Mouse (Mus musculus) left cerebral cortex, postnatal 14 days (tissue): Measurements from ENCODE around the gene Kif16b. TPM values are rescaled to one million over a fixed set of nuclear protein-coding genes. Genes with fewer than 3 reads are reported as not detected.

ENCODE experiments used
- DNase-seq, 2 experiments: peaks; one replicate each; pipeline ENCODE4 v3.0.0; 2021 to 2022; ENCODE audit warnings: low spot score in 2 of 2, mixed read lengths in 1 of 2
- intact Hi-C: fragments of 180-260 bp; cut with DNase I; formaldehyde crosslinking; loops from one replicate; pipeline ENCODE4 v1.15.1; 2025
- total RNA-seq, 2 experiments: library from RNA; stranded (reverse); gene quantifications; 2 replicates each; pipeline ENCODE4 v1.2.3; 2021

The Kif16b gene
- total RNA-seq, 2 experiments from 2014 or later = 8.7 to 9.7 TPM

DNA sequence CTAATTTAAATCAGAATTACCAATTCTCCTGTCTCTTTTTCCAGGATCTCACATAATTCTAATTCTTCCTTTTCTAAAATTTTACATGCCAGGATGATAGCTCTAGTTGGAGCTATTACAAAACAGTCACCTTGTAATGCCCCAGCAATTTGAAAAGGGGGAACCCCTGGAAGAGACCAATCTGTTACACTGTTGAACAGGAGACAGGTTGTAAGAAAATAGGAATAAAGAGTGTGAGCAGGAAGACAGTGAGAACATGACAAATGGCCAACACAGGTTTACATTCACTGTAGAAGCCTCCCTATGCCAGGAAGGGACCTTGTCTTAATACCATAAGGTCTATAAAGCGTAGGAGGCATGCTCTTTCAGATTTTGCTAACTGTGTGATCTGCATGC lies 206.4 kb downstream of the Kif16b start:
- intact Hi-C loops = no loop called here

DNA sequence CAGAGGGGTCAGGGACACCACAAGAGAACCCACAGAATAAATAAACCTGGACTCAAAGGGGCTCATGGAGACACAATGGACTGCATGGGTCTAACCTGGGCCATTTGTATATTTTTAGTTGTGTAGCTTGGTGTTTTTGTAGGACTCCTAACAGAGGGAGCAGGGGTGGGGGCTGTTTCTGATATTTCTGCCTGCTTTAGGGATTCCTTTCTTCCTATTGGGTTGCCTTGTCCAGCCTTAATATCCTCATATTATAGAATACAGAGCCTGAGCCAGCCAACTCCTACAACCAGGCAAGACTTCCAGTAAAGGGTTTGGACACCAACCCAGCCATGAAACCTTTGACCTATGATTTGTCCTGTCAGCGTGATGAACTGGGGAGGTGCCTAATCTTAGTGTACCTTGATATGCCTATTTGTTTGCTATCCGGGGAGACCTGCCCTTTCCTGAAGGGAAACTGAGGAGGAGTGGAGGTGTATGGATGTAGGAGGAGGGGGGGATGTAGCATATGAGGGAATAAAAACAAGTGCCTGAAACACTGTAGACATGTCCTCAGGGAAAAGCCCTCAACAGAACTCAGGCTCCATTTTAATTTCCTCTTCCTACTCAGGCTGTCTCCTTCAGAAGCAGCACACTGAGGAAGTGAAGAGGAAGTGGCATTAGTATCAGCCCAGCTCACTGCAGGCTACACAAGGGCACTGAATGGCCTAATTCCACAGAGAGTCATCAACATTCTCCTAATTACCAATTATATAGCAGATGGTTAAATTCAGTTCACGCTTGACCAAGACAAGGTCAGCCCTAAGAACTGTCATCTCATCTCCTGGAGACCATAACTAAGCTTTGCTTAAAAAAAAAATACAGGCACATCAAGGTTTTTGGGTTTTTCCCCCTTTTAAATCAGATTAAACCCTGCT lies 207.1 kb downstream of the Kif16b start:
- no peak for DNase-seq
- intact Hi-C loops = no loop called here

More for the DNA sequence above, 206.4 kb downstream of the Kif16b start:
- DNase-seq = no peak

DNA sequence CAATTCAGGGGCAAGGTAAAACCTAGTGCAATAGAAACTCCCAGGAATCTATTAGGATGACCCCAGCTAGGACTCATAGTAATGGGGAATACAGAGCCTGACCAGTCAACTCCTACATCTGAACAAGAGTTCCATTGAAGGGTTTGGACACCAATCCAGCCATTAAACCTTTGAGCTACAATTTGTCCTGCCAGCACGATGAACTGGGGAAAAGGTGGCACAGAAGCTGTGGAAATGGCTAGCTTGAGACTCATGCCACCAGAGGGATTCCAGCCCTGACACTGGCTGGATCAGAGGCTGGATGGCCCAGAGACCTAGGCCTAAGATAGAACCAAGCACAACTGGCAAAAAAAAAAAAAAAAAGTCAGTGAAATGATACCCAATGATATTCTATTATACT lies 207.9 kb downstream of the Kif16b start:
- DNase-seq = no peak
- intact Hi-C loops = no loop called here

DNA sequence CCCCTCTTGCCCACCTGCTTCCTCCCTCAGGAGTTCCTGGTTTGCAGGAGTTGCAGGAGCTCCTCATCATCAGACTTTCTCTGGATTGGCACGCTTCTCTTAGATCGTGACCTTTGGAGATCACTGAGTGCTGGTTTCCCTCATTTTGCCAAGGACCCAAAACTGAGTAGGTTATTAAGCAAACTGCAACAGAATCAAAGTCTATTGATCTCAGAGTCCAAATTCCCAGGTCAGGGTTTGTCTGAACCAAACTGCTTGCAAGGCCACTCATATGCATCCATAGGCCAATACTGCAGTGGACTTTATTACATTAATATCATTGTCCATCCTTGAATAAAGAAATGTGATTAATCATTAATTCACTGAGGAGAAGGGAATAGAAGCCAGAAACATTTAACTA lies 211.8 kb downstream of the Kif16b start:
- intact Hi-C loops = no loop called here

DNA sequence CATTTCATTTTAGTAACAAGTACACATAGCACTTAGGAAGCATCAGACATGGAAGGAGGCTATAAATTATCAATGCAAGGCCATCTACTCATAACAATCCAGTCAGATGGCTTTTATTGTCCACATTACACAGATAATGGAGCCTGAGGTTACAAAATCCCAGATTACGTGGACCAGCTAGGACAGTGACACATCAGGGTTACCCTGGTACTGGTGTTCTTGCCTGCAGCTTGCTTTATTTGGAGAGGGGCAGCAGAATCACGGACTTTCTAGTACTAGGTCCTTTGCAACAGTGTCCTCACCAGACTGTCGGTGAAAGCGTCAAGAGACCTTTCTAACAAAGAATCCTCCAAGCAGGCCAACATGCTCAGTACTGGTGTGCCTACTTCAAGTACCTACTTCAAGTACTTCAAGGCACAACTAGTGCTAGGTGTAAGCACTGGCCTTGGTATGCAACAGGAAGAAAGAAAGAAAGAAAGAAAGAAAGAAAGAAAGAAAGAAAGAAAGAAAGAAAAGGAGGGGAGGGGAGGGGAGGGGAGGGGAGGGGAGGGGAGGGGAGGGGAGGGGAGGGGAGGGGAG lies 213.3 kb downstream of the Kif16b start:
- DNase-seq = no peak
- intact Hi-C loops = no loop called here

More for the DNA sequence above, 211.8 kb downstream of the Kif16b start:
- no peak for DNase-seq

DNA sequence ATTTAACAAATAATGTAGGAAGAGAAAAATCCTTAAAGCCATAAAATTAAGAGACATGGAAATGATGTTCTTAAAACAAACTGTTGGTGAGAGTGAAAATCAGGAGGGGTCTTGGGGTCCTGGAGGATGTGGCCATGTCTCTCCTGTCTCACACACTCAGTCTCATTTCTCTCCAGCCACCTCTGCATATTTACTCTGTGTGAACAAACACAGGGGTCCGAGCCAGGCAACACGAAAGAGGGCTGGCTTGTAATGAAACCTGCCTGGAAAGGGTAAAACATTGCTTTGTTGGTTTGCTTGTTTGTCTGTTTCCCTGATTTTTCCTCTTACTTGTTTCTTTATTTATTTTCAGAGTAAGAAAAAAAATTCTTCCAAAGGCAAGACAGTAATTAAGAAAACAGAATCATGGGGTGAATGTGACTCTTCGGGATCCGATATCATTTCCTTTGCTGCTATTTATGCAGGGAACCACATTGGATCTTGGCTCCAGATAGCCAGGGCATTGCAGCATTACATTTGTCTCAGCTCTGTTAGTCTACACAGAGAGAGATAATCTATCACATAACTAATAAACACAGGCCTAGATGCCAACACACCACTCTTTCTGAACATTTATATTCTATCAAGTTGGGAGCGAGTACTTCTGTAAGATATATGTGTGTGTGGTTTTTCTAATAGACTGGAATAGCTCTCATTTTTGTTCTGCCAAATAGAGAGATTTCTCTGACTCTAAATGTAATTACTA lies 218.2 kb downstream of the Kif16b start:
- no peak for DNase-seq
- intact Hi-C loops = no loop called here

DNA sequence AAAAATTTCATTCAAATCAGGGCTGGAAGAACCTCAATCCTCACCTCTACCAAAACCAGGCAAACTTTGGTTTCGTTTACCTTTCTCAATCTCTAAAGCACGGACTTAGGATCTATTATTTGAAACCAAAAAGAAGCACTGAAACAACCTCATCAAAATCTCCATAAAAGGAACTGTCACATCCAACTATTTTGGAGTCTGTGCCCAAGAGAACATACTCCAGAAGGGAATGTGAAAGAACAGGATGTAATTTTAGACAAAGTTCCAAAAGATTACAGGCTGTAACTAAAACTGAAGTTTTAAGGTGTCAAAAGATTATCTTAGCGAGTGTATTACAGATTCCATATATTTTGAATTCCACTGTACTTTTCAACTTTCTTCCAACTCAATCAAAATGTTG lies 232.9 kb downstream of the Kif16b start:
- DNase-seq = peak in 1 of 2 experiments; percentile 35
- intact Hi-C loops = no loop called here

DNA sequence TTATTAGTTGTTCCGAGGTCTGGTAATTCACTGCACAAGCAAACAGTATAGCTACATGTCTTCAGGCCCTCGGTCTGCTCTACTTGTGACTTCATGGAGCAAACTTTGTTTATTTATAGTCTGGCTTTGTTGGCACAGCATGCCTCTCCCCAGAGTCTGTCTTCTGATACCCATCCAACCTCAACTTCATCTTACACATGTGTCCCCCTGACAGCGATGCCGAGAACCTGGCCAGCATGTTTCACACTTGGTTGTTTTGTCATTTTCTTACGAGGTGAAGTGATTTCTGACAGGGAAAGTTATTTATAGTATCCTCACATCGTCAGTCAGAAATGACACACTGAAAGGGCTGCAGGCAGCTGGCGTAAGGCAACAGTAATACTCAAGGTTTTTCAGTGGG lies 249.7 kb downstream of the Kif16b start:
- intact Hi-C loops = no loop called here
- DNase-seq = no peak

DNA sequence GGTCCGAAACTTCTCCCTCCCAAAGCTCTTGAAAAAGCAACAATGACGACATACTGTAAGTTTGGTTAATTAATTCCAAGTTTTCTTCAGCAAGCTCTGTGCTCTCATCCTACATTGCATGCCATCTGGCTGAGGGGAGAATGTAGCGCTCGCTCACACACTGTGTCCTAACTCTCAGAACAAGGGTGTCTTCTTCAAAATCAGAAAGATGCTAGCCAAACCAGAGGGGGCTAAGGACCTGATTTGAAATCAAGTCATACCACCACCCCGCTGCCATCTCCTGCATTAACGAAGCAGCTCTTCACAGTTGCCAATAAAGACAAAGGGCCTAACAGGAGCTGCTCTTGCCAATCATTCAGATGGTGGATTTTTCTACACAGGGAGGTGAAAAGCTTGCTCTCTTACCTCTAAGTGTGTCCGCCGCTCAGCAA lies 253.3 kb downstream of the Kif16b start:
- intact Hi-C loops = no loop called here
- peak; percentile 70 to 87 for DNase-seq

DNA sequence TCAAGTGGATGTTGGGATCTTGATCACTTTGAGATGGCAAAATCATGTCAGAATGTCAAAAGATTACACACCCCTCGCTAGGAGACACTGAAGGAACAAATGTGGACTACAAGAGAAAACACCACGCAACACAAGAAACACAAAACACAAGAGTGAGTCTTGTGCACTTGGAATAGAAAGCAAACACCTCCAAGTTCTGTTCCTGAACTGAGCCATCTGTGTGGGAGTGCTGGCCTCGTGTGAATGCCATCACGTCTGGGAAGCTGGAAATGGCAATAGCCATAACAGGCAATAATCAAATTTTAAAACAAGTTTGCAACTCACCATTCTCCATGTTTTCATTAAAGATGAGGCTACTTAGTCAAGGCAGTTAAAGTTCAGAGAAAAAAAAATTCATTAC lies 254.5 kb downstream of the Kif16b start:
- DNase-seq = no peak
- intact Hi-C loops = no loop called here

DNA sequence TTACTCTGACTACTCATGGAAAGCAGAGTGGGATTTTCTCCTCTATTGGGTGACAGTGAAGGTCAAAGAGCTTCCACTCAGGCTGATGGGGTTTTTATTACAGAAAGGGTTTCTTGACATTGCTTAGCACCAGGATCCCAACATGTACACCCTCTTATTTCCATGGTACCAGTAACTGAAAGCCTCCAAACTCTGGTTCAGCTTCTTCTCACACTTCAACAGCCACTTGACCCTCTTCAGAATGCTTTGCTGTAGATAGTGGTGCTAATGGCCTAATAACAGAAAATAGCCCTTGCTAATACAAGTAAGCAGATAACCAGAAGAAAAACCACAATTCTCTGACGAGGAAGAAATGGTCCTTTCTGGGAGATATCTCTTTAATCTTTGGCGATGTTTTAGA lies 259.6 kb downstream of the Kif16b start:
- DNase-seq = no peak
- intact Hi-C loops = no loop called here

DNA sequence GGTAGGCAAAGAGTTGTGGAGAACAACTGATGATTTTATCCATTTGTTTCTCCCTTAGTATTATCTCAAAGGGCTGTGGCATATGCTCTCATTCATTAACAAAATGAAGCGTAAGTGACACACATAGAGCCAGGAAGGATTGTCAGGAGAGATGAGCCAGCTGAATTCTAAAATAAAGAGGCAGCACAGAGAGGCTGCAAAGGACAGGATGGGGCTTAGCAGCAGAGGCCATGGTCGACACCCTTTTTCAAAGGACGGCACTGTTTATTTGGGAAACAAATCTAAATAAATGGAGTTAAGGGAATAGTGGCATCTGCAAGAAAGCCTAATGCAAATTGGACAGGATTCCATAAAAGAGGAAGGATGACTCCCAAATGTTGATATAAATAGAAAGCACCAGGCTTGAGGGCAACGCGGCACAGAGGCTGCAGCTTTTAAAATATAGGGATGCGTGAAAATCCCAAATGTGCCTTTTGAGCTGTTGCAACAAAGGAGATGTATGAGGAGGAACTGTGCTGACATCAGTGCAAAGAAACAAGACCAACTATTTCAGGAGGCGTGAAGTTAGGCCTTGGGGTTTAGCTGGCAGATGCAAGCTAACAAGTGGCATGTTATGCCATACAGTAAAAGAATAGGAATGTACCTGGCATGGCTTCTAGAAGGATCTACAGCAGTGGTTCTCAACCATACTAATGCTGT lies 265.6 kb downstream of the Kif16b start:
- no peak for DNase-seq
- intact Hi-C loops = no loop called here

DNA sequence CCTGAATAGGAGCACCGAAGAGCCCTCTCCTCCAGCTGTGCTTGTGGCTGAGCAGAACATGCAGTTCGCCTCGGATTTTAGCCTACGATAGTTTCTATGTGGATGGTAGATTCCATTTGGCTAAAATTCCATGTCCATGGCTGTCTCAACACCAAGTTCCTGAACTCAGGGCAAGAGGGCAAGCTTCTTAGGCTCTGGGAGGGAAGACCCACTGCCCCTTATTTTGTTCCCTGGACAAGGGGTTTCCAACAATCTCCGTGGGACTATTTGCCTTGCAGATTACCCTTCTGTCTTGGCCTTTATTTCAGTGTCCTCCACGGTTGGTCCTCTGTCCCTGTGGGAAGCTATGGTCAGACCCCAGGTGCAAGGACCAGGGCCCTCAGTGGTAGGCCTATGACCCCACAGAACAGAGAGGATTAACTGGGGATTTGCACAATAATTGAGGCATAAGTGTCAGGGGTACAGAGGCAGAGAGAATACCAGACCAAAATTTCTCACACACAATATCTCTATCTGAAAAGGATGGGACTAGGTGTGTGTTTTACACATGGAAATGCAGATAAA lies 267.3 kb downstream of the Kif16b start:
- DNase-seq = no peak
- intact Hi-C loops = no loop called here

DNA sequence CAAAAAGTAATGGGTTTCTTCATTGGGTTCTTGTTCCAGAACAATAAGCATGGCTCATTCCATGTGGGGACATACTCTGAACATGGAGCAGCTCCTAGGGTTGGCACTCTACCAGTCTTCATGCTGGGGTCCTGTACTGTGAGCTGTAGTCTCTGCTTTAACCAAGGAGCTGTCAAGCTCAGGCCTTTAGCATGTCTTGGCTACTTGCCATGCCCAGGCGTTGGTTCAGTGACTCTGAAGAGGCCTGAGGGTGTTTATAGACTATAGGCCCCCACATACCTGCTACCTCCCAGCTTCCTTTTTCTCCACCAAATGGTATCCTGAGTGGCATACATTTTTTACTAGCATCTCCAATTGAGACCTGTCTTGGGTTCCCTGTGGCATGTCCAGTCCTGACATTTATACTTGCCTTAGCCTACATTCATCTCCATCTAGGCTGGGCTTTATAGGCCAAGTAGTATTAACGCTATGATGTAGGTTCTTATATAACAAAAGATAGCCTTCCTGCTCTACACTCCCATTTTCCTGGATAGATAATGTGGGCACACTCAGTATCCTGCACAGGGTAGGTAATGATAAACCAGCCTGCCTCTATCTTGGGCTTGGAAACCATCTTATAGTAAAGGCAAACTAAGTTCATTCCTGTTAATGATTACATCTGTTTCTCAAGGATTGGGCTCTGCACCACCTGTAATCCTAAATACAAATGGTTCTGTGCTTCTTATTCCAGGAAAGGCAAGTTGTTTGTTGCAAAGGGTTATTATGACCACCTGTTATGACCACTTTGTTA lies 271.6 kb downstream of the Kif16b start:
- intact Hi-C loops = no loop called here
- no peak for DNase-seq

DNA sequence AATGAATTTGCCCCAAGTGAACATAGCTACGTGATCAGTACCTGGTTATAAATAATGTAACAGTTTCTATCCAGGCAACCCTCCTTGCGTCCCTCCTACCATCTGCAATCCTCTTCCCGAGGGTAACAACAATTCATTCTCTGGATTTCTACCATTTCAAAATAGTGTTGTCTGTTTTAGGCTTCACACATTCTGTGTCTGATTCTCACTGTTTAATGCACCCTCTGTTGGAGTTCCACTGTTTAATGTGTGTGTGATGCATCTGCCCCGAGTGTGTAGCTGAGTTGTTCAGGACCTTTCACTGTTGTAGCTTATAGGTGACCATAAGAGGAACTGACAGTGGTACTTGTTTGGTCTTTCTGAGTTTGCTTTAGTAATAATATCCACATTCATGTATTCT lies 275.6 kb downstream of the Kif16b start:
- DNase-seq = peak in 1 of 2 experiments; percentile 21
- intact Hi-C loops = no loop called here

DNA sequence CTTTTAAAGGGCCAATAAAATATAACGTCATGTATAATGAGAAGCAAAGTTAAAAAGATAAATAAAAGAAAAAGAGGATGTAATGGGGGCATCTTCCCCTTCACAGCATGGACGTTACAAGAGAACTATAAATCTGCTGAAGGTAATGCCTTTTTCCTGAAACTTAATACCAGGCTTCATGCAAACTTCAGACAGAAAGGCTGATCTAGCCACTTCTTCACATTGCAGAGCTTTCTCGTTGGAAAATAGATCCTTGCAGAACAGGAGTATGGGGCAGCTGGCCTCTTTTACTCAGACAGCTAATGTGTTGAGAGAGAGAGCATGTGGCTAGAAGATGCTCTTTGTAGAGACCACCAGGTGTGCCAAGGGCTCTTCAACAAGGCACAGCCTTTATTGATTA lies 276.2 kb downstream of the Kif16b start:
- intact Hi-C loops = no loop called here
- no peak for DNase-seq

DNA sequence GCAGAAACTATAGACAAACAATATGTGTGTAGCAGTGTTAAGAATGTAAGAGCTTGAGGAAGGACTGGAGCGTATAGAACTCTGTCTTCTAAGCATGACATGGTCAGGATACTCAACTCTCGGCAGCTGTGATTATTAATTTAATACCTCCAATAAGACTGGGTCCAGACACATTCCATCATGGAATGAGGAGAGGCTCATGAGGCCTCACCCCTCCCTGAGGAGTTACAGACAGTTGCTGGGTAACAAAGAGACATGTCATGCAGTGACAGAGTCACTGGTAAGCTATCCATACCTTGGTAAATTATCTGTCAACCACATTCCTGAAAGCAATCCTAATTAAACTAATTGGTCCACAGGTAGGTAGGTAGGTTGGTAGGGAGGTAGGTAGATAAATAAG lies 277.1 kb downstream of the Kif16b start:
- no peak for DNase-seq
- intact Hi-C loops = no loop called here

DNA sequence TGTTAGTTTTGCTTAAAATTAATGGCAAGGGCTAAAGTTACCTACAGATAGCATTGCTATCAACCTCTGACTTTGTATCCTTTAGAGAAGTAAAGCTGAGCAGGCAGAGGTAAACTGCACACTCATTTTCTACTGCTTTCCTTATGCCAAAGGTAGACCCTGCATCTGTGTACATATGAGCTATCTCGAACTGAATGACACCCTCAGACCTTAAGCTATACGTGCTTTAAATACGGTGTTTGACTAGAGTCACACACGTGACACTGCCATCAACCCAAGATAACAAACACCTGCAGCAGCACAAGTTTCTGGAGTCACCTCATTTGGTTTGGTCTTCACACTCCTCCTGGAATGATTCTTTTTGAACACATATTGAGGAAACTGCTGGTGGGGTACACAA lies 280.2 kb downstream of the Kif16b start:
- no peak for DNase-seq
- intact Hi-C loops = no loop called here

DNA sequence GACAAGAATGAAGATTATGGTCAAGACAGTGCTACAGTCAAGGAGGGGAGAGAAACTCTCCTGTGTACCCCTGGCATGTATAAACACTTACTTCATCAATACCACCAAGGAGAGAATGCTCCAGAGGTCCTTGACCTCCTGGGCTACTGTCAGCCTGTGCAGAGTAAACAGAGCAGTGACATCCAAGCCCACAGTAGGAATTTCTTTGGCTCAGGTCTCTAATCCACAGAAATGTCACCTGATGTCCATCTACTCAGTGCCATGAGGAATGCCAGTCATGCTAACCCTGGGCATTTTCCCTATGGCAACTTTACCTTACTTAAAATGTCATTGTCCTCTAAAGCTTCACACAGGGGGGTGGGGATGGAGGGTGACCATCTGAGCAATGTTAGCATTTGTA lies 281.4 kb downstream of the Kif16b start:
- intact Hi-C loops = no loop called here

More for the DNA sequence above, 281.4 kb downstream of the Kif16b start:
- no peak for DNase-seq
